Mouse (Mus musculus) hindbrain, embryonic 13.5 days (tissue): ENCODE measurements around the gene Ruvbl1. TPM values are rescaled to one million over a fixed set of nuclear protein-coding genes. Genes with fewer than 3 reads are reported as not detected.

ENCODE experiments used
- ATAC-seq: fragments of 200-750 bp; cut with Nextera tagmentation; 2 replicates; pipeline ENCODE4 v1.8.0; 2017; ENCODE audit warnings: moderate TSS enrichment; ENCODE audit not compliant: low FRiP score
- H3K27ac ChIP-seq: fragments of 300-500 bp; sonication (generic); 2 replicates; pipeline ENCODE4 v1.5.1; 2015; ENCODE audit warnings: inconsistent platforms, mild to moderate bottlenecking, moderate library complexity
- H3K27me3 ChIP-seq: fragments of 300-500 bp; sonication (generic); 2 replicates; pipeline ENCODE4 v1.6.1; 2015; ENCODE audit warnings: mild to moderate bottlenecking, inconsistent platforms
- H3K36me3 ChIP-seq: fragments of 300-500 bp; sonication (generic); 2 replicates; pipeline ENCODE4 v1.6.1; 2015; ENCODE audit warnings: mild to moderate bottlenecking, inconsistent platforms
- H3K4me1 ChIP-seq: fragments of 300-500 bp; sonication (generic); replicated peaks from 2 replicates; pipeline ENCODE4 v1.6.1; 2015; ENCODE audit warnings: inconsistent platforms
- H3K4me2 ChIP-seq: fragments of 300-500 bp; sonication (generic); 2 replicates; pipeline ENCODE4 v1.6.1; 2015; ENCODE audit warnings: inconsistent platforms, mild to moderate bottlenecking, moderate library complexity
- H3K4me3 ChIP-seq: fragments of 300-500 bp; sonication (generic); 2 replicates; pipeline ENCODE4 v1.5.1; 2015; ENCODE audit warnings: mild to moderate bottlenecking, inconsistent platforms
- H3K9ac ChIP-seq: fragments of 300-500 bp; sonication (generic); 2 replicates; pipeline ENCODE4 v1.6.1; 2015; ENCODE audit warnings: mild to moderate bottlenecking, inconsistent platforms
- H3K9me3 ChIP-seq: fragments of 300-500 bp; sonication (generic); 2 replicates; pipeline ENCODE4 v1.6.1; 2016; ENCODE audit warnings: inconsistent platforms
- WGBS: fragments of 180-500 bp; shearing (Covaris S2); methylation state at CpG from one replicate; pipeline ENCODE4 v1.1.7; 2015; 5-methylcytosine and 5-hydroxymethylcytosine counted together
- polyA plus RNA-seq: library from polyadenylated mRNA; unstranded; fragments of >200 nt; fragmentation: Nextera tagmentation; extraction: Ambion mirVana; gene quantifications from 2 replicates; pipeline ENCODE4 v1.2.1, GENCODE M21; 2015

The Ruvbl1 gene
- polyA plus RNA-seq, 1 experiment from 2014 or later, result 95.4 TPM

DNA sequence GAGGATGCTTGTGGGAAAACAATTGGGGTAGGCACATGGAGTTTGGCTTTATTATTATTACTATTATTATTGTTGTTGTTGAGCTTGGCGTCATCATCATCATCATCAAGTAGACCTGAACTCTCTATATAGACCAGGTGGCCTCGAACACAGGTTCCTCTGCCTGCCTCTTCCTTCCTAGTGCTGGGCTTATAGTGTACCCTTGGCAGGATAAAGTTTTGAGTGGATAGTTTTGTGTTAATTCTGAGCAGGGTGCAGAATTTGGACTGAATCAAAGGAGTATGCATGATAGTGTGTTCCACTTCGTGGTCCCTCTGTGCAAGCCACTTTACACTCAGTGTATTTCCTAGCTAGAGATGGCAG, 35.2 kb downstream of the Ruvbl1 start:
- Histone ChIP-seq H3K4me2 (peak overlapping the region; percentile 92), H3K27ac (peak overlapping the region; percentile 85), H3K4me1 (peaks cover 11% of the 10 kb centered on the region), H3K9ac (peak overlapping the region; percentile 84; the same call in 1 of the 2 replicates), H3K4me3 (peak overlapping the region; percentile 57), H3K9me3 (no peaks in the 10 kb centered on the region), H3K36me3 (peaks cover 60% of the 10 kb centered on the region), H3K27me3 (0 out of 2 replicates have a peak, but pooled peaks cover 3% of the 10 kb centered on the region)
- peak; percentile 47; the same call in 1 of the 2 replicates for ATAC-seq
- 10% methylated on average over 3 of the region's 3 CpGs for WGBS

DNA sequence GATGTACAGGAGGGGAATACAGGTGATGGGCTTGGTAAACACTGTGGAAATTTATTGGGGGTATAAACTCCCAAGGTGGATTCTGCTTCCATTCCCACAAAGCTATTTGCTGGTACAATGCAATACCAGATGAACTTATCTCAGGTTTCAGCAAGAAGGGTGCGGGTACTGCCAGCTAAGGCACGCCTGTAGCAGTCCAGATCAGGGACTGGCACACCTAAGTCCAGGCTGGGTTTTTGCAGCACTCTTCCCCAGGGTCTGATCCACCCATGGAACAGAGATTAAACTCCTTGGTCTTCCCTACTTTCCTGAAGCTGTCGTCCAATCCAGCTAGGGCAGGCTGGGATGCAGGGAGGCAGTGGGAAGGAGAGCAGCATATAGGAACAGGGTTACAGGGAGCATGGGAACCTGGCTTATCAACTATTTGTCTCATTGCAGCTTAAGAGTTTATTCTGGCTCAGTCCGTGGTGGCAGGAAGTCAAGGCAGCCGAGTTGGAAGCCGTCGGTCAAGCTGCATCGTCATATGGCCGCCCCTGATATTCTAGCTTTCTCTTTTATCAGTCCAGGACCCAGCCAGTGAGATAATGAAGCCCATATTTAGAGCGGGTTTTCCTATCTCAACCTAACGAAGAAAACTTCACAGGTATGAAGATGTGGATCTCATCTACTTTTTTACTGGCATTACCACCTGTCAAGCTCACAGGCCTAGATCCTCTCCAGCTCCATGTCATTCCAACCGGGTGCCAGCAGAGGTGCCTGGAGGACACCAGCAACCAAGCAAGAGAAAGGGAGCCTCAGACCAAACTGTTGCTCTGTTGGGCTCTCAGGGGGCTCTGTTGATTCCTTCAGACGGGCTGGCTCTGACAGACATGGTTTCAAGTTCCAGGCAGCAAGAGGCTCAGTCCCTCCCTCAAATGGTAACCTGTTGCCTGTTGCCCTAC, 37.1 kb downstream of the Ruvbl1 start:
- 84% methylated on average over 13 of the region's 13 CpGs for WGBS
- H3K27ac ChIP-seq, result no peak overlapping the region
- H3K9ac ChIP-seq, result no peak overlapping the region
- H3K4me3 ChIP-seq, result no peak overlapping the region
- peaks cover 67% of the 10 kb centered on the region for H3K36me3 ChIP-seq
- H3K4me1 ChIP-seq, result peaks cover 11% of the 10 kb centered on the region
- no peak overlapping the region for H3K4me2 ChIP-seq
- no peaks in the 10 kb centered on the region for H3K9me3 ChIP-seq
- no peak for ATAC-seq
- H3K27me3 ChIP-seq, result 0 out of 2 replicates have a peak, but pooled peaks cover 3% of the 10 kb centered on the region

DNA sequence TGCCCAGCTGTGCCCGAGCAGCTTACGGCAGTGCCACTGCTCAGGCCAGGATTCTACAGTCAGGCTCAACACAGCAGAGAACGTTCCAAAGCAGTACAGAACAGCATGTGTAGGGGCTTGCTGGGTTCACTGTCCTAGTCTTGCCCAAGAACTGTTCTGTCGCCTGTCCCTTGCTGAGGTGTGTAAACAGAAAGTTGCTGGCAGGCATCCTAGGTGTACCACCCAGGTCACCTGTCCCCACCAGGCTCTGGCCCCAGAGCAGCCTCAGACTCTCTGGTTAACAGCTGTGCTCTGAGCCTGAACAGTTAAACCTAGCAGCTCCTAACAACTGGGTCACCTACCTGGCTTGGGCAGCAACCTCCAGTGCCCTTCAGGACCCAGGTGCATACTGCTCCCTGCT, 37.8 kb downstream of the Ruvbl1 start:
- Histone ChIP-seq H3K9me3 (no peaks in the 10 kb centered on the region), H3K4me1 (peaks cover 11% of the 10 kb centered on the region), H3K4me3 (no peak overlapping the region), H3K4me2 (no peak overlapping the region), H3K27ac (no peak overlapping the region), H3K36me3 (peaks cover 68% of the 10 kb centered on the region), H3K27me3 (0 out of 2 replicates have a peak, but pooled peaks cover 3% of the 10 kb centered on the region), H3K9ac (no peak overlapping the region)
- 94% methylated on average over 4 of the region's 4 CpGs for WGBS
- ATAC-seq, result no peak

DNA sequence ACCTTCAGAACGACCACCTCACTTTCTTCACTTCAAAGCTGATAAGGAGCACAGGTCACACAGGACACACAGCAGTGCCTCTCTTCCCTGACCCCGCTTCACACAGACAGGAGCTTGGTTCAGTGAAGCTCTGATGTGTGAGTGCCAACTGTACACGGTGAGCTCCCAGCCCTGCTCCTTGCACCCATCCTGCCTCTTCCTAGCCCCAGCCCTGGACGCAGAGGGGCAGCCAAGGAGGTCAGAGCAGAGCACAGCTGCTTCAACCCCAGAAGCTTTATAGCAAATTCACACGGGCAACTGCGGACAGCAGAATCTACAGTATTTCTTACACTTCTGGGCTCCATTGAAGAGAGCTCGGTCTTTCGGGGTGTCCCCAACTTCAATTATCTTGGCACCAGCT, 48.8 kb downstream of the Ruvbl1 start:
- 94% methylated on average over 8 of the region's 8 CpGs for WGBS
- Histone ChIP-seq H3K36me3 (peaks cover 71% of the 10 kb centered on the region), H3K27ac (no peak overlapping the region), H3K9me3 (no peaks in the 10 kb centered on the region), H3K9ac (0 out of 2 replicates have a peak overlapping the region, but pooled peaks have one; percentile 35), H3K4me2 (no peak overlapping the region), H3K4me1 (peaks cover 26% of the 10 kb centered on the region), H3K27me3 (no peaks in the 10 kb centered on the region), H3K4me3 (no peak overlapping the region)
- no peak for ATAC-seq

DNA sequence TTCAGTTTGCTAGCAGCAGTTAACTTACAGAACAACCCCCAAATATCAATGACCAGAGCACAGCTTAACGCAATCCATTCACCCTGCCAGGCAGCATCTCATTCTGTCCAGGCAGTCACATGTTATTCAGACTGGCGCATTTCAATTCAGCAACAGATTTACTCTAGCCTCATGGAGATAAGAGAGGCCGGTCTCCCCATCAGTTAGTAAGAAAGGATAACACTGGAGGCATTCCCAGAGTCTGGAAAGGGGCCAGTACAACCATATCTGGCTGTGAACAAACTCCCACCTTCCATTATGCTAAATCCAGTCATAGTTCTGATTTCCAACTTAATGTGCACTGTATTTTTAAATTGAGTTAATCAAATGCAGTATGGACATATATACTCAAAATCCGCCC, 49.3 kb downstream of the Ruvbl1 start:
- Histone ChIP-seq H3K27me3 (no peaks in the 10 kb centered on the region), H3K9ac (no peak overlapping the region), H3K9me3 (no peaks in the 10 kb centered on the region), H3K4me3 (no peak overlapping the region), H3K4me2 (no peak overlapping the region), H3K36me3 (peaks cover 66% of the 10 kb centered on the region), H3K4me1 (peaks cover 30% of the 10 kb centered on the region), H3K27ac (no peak overlapping the region)
- 87% methylated on average over 4 of the region's 4 CpGs for WGBS
- no peak for ATAC-seq

DNA sequence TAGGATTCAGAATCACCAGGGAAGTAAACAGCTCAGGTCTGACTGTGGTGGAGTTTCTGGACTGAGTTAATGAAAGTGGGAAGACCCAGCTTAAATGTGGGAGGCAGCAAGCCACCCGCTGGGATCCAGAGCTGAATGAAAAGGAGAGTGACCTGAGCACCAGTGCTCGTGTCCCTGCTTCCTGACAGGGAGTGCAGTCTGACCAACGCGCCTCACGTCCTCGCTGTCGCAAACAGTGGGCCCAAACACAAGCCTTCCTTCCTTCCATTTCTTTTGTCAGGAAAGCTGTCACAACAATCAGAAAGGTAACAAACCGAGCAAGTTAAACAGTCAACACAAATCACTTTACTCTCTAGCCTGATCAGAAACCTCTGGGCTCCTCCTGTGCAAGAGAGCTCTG, 50.8 kb downstream of the Ruvbl1 start:
- Histone ChIP-seq H3K4me3 (no peak overlapping the region), H3K27me3 (no peaks in the 10 kb centered on the region), H3K27ac (no peak overlapping the region), H3K9me3 (no peaks in the 10 kb centered on the region), H3K36me3 (peaks cover 51% of the 10 kb centered on the region), H3K4me1 (peaks cover 35% of the 10 kb centered on the region), H3K9ac (peak overlapping the region; percentile 3; the same call in 1 of the 2 replicates), H3K4me2 (no peak overlapping the region)
- 83% methylated on average over 8 of the region's 8 CpGs for WGBS
- ATAC-seq, result no peak

DNA sequence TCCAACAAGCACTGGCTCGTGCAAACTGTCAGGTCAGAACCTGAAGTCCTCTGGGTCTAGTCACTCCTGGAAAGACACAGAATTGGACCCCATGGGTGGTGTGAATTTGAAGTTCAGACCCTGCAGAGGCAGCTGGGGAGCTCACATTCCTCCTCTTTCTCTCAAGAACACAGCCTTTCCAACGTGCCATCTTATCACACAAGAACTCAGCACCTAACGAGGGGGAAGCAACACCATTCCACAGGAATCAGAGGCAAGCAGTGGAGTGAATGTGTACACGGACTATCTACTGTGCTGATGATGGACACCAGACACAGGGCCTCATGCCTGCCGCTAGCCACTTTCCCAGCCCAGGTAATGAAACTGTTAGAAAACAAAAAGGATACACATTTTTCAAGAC, 51.5 kb downstream of the Ruvbl1 start:
- no peak for ATAC-seq
- WGBS, result 81% methylated on average over 5 of the region's 5 CpGs
- H3K9ac ChIP-seq, result peak overlapping the region; percentile 91
- H3K4me2 ChIP-seq, result peak overlapping the region; percentile 72
- no peak overlapping the region for H3K27ac ChIP-seq
- H3K36me3 ChIP-seq, result peaks cover 44% of the 10 kb centered on the region
- H3K4me3 ChIP-seq, result no peak overlapping the region
- no peaks in the 10 kb centered on the region for H3K9me3 ChIP-seq
- H3K27me3 ChIP-seq, result no peaks in the 10 kb centered on the region
- H3K4me1 ChIP-seq, result peaks cover 35% of the 10 kb centered on the region

DNA sequence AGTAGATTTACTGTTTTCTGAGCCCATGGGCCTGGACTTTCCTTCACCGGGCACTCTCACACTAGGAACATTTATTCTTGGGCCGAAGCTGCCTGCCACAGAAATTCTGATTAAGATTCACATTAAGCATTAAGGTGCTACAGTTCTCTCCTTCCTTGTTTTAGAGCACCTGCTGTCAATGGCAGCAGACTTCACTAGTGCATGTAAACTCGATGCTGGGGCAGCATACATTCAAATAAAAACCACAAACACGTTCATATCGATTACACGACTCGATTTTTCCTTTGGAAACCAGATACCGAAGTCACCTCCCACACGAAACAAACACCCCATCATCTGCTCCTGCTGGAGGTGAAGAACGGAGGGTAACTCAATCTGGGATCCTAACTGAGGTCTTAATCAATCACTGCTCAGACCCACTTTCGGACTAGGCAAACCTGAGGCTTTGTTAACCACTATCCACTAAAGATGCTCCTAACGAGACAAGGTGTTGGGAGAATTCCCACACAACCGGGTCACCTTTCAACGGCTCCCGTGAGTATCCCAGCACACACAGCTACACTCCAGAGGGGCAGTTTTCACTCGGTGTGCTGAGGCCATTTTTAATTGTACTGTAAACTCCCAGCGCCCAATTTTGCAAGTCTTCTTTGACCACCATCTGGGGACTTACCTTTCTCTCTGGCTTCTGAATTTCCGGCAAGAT, 52.6 kb downstream of the Ruvbl1 start:
- no peak for ATAC-seq
- Histone ChIP-seq H3K4me1 (peaks cover 35% of the 10 kb centered on the region), H3K36me3 (peaks cover 33% of the 10 kb centered on the region), H3K9me3 (no peaks in the 10 kb centered on the region), H3K9ac (peak overlapping the region; percentile 91), H3K4me2 (peak overlapping the region; percentile 72), H3K4me3 (peak overlapping the region; percentile 82), H3K27ac (peak overlapping the region; percentile 91), H3K27me3 (no peaks in the 10 kb centered on the region)
- whole genome bisulfite sequencing, result 18% methylated on average over 18 of the region's 18 CpGs

DNA sequence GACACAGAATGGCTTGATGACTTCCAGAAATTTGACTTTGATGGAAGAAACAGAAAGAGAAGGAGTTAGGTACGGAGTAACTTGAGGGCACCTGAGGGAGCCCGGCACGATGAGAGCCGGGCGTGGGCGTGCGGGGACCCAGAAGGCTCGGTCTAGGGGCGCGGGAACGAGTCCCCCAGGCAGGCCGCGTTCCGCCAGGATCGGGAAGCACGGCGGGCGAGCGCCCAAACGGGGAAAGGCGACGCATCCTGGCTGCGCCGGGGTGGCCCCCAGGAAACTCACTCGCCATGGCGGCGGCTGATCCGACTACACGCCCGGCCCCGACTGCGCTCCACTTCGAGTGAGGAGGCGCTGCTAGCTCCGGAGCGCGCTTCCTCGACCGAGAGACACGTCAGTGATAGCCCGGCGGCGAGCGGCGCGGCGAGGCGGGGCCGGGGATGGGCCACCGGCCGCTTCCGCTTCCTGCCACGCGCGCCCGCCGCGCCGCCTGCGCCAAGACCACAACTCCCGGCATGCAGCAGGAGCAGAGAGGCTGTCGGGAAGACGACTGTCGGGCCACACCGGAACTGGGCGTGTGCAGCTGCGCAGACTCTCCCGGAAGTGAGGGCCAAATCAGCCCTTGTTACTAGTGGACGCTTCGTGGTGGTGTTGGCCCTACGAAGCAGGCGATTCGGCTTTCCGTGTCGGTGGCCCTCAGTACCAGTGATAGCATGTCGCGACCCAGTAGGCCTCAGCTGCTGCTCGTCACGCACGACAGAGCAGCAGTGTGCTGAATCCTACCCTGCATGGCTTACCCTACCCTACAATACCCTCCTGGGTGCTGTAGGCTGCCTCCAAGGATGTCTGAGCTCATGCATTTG, 53.4 kb downstream of the Ruvbl1 start, which contains the start of gene Sec61a1:
TSS of gene Sec61a1 (minus strand) at position 502 of the 860 bp plus-strand sequence.
- Histone ChIP-seq H3K4me1 (peaks cover 35% of the 10 kb centered on the region), H3K4me2 (peak within 1 kb of the TSS; percentile 72), H3K4me3 (peak within 1 kb of the TSS; percentile 82), H3K9ac (peak within 1 kb of the TSS; percentile 91), H3K36me3 (peaks cover 26% of the 10 kb centered on the region), H3K9me3 (no peaks in the 10 kb centered on the region), H3K27ac (peak within 1 kb of the TSS; percentile 93), H3K27me3 (no peaks in the 10 kb centered on the region)
- WGBS, result under 1% methylated on average over 80 of the region's 80 CpGs
- ATAC-seq, result peak; percentile 98

DNA sequence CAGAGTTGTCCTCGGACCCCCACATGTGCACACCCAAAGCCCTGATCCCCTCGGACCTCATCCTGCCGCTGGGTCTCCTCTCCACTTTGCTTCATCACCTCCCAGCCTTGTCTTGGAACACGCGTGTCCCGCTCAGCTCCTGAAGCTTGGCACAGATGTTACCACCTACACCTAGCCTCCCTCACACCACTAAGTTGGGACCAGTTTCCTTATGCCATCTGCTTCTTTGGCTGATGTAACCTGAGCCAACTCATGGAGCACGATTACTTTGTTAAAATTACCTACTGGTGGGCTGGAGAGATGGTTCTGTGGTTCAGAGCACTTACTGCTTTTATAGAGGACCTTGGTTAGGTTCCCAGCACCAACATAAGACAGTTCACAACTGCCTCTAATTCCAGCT, 56.6 kb downstream of the Ruvbl1 start:
- Histone ChIP-seq H3K9ac (no peak overlapping the region), H3K36me3 (no peaks in the 10 kb centered on the region), H3K9me3 (no peaks in the 10 kb centered on the region), H3K4me1 (peaks cover 21% of the 10 kb centered on the region), H3K4me3 (no peak overlapping the region), H3K4me2 (no peak overlapping the region), H3K27me3 (no peaks in the 10 kb centered on the region), H3K27ac (no peak overlapping the region)
- WGBS, result 87% methylated on average over 7 of the region's 7 CpGs
- ATAC-seq, result no peak

DNA sequence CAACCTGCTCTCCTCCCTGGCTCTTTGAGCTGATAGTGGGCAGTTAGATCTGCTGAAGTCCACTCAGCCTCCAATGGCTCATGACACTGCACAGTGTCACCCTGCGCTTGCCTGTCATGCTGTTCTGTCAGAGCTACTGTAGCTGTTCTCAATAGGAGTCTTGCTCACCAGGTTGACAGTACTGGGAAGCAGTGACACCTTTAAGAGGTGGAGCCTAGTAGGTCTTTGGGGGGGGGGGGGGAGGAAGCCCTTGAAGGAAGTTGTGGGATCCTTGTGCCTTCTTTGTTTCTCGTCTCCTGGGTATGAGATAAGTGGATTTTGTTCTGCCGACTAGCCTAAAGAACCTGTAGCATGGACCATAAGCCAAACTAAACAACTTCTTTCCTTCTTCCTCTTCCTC, 57.4 kb downstream of the Ruvbl1 start:
- H3K27me3 ChIP-seq, result no peaks in the 10 kb centered on the region
- no peak overlapping the region for H3K4me2 ChIP-seq
- H3K27ac ChIP-seq, result no peak overlapping the region
- no peak overlapping the region for H3K9ac ChIP-seq
- WGBS, result 79% methylated on average over 3 of the region's 3 CpGs
- no peaks in the 10 kb centered on the region for H3K9me3 ChIP-seq
- H3K4me3 ChIP-seq, result no peak overlapping the region
- peaks cover 13% of the 10 kb centered on the region for H3K4me1 ChIP-seq
- no peaks in the 10 kb centered on the region for H3K36me3 ChIP-seq
- ATAC-seq, result no peak

DNA sequence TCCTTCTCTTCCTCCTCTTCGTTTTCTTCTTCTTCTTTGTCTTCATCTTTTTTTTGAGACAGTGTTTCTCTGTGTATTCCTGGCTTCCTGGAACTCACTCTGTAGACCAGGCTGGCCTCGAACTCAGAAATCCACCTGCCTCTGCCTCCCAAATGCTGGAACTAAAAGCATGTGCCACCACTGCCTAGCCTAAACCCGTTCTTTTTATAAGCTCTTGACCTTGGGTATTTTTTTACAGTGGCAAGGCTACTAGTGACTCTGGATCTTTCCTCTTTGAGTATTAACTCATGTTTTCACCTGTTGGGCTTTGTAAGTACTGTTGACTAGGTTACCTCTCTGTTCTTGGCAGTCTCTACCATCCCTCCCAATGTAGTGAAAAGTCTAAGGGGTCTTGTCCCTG, 57.8 kb downstream of the Ruvbl1 start:
- Histone ChIP-seq H3K9me3 (no peaks in the 10 kb centered on the region), H3K27ac (no peak overlapping the region), H3K9ac (no peak overlapping the region), H3K4me1 (peaks cover 9% of the 10 kb centered on the region), H3K27me3 (no peaks in the 10 kb centered on the region), H3K4me2 (no peak overlapping the region), H3K36me3 (no peaks in the 10 kb centered on the region), H3K4me3 (no peak overlapping the region)
- 76% methylated on average over 3 of the region's 3 CpGs for WGBS
- ATAC-seq, result no peak
